Mouse (Mus musculus) CH12.LX (cell line): ENCODE measurements around the gene Ptpn4. TPM values are rescaled to one million over a fixed set of nuclear protein-coding genes. Genes with fewer than 3 reads are reported as not detected.

Source experiments
- DNase-seq: peaks from one replicate; pipeline ENCODE4 v3.0.0-alpha.2; 2013; ENCODE audit errors: extremely low read depth
- H3K27ac ChIP-seq: 2 replicates; pipeline ENCODE4 v1.5.1; 2012; ENCODE audit warnings: low read depth, mild to moderate bottlenecking, control low read depth, moderate library complexity; ENCODE audit not compliant: insufficient read depth
- H3K27me3 ChIP-seq: replicated peaks from 2 replicates; pipeline ENCODE3; 2012; ENCODE audit warnings: inconsistent platforms
- H3K36me3 ChIP-seq, 2 experiments: replicated peaks in 1 of 2; 2 replicates each; pipeline versions ENCODE3 to v1.6.1; 2012; ENCODE audit warnings: inconsistent platforms in 1 of 2, low read length in 1 of 2, mild to moderate bottlenecking in 1 of 2, mixed read lengths in 1 of 2, moderate library complexity in 1 of 2; ENCODE audit not compliant: control insufficient read depth in 1 of 2, insufficient read depth in 1 of 2
- H3K4me1 ChIP-seq, 2 experiments: 2 replicates each; pipeline ENCODE4 v1.6.1; 2012; ENCODE audit warnings: inconsistent platforms in 1 of 2, moderate library complexity in 1 of 2; ENCODE audit not compliant: insufficient read depth in 2 of 2, control insufficient read depth in 1 of 2
- H3K4me2 ChIP-seq: 2 replicates; pipeline ENCODE4 v1.6.1; 2012; ENCODE audit warnings: low read depth, mild to moderate bottlenecking, control low read depth; ENCODE audit not compliant: poor library complexity, insufficient read depth, severe bottlenecking
- H3K4me3 ChIP-seq, 3 experiments: fragments of 150-350 bp in 1 of 3; sonication (generic) in 1 of 3; replicated peaks in 1 of 3; 2 replicates each; pipeline versions ENCODE3 to v1.5.1; 2011 to 2012; ENCODE audit warnings: low read depth in 2 of 3, low read length in 2 of 3, mild to moderate bottlenecking in 2 of 3, moderate library complexity in 2 of 3, control low read depth in 1 of 3, improper control_type of control experiment in 1 of 3, inconsistent platforms in 1 of 3, mixed read lengths in 1 of 3; ENCODE audit not compliant: poor library complexity in 1 of 3
- H3K79me2 ChIP-seq: replicated peaks from 2 replicates; pipeline ENCODE4 v1.6.1; 2012; ENCODE audit warnings: mild to moderate bottlenecking, moderate library complexity; ENCODE audit not compliant: control insufficient read depth, poor library complexity, insufficient read depth, severe bottlenecking; ENCODE audit errors: extremely low read depth
- H3K9ac ChIP-seq: 2 replicates; pipeline ENCODE4 v1.6.1; 2012; ENCODE audit warnings: low read depth, mild to moderate bottlenecking, control low read depth, moderate library complexity; ENCODE audit not compliant: insufficient read depth
- H3K9me3 ChIP-seq: replicated peaks from 2 replicates; pipeline ENCODE3; 2012; ENCODE audit warnings: low read length, inconsistent platforms, mixed read lengths
- CTCF ChIP-seq, 2 experiments: IDR thresholded peaks in 1 of 2; conservative IDR thresholded peaks in 1 of 2; 2 replicates each; pipeline ENCODE4 v1.5.1; 2011 to 2012; ENCODE audit warnings: low read depth in 2 of 2, low read length in 2 of 2, improper control_type of control experiment in 1 of 2, inconsistent platforms in 1 of 2, mild to moderate bottlenecking in 1 of 2, moderate library complexity in 1 of 2
- ELF1 ChIP-seq: IDR thresholded peaks from 2 replicates; pipeline ENCODE4 v1.6.1; 2014; ENCODE audit warnings: low read depth, mild to moderate bottlenecking, inconsistent platforms, low read length, improper control_type of control experiment
- GABPA ChIP-seq: IDR thresholded peaks from 2 replicates; pipeline ENCODE4 v1.6.1; 2012; ENCODE audit warnings: low read depth, low read length, improper control_type of control experiment, inconsistent platforms; ENCODE audit not compliant: insufficient replicate concordance
- HCFC1 ChIP-seq: IDR thresholded peaks from 2 replicates; pipeline ENCODE4 v1.6.1; 2012; ENCODE audit warnings: low read depth, mild to moderate bottlenecking, inconsistent platforms, low read length, improper control_type of control experiment
- IRF4 ChIP-seq: IDR thresholded peaks from 2 replicates; pipeline ENCODE4 v1.6.1; 2014; ENCODE audit warnings: low read depth, mild to moderate bottlenecking, inconsistent platforms, low read length, improper control_type of control experiment
- JUN ChIP-seq: IDR thresholded peaks from 2 replicates; pipeline ENCODE4 v1.6.1; 2011; ENCODE audit warnings: low read depth, mild to moderate bottlenecking, low read length, improper control_type of control experiment, moderate library complexity; ENCODE audit not compliant: insufficient read depth
- JUND ChIP-seq: conservative IDR thresholded peaks from 2 replicates; pipeline ENCODE4 v1.6.1; 2011; ENCODE audit warnings: low read depth, low read length, improper control_type of control experiment
- KAT2A ChIP-seq: IDR thresholded peaks from 2 replicates; pipeline ENCODE4 v1.6.1; 2012; ENCODE audit warnings: low read length, improper control_type of control experiment, inconsistent platforms; ENCODE audit not compliant: insufficient replicate concordance
- MEF2A ChIP-seq: IDR thresholded peaks from 2 replicates; pipeline ENCODE4 v1.6.1; 2014; ENCODE audit warnings: low read depth, mild to moderate bottlenecking, inconsistent platforms, low read length, improper control_type of control experiment, borderline replicate concordance
- PAX5 ChIP-seq: IDR thresholded peaks from 2 replicates; pipeline ENCODE4 v1.6.1; 2012; ENCODE audit warnings: low read length, inconsistent platforms, mixed read lengths
- POLR2A ChIP-seq: IDR thresholded peaks from 2 replicates; pipeline ENCODE4 v1.6.1; 2011; ENCODE audit warnings: low read depth, mild to moderate bottlenecking, improper control_type of control experiment, low read length
- UBTF ChIP-seq: IDR thresholded peaks from 2 replicates; pipeline ENCODE4 v1.6.1; 2012; ENCODE audit warnings: low read depth, mild to moderate bottlenecking, inconsistent platforms, low read length, improper control_type of control experiment, moderate library complexity
- USF1 ChIP-seq: IDR thresholded peaks from 2 replicates; pipeline ENCODE4 v1.6.1; 2014; ENCODE audit warnings: low read depth, mild to moderate bottlenecking, inconsistent platforms, low read length, improper control_type of control experiment
- USF2 ChIP-seq: conservative IDR thresholded peaks from 2 replicates; pipeline ENCODE4 v1.6.1; 2011; ENCODE audit warnings: low read depth, low read length, improper control_type of control experiment
- ZC3H11A ChIP-seq: IDR thresholded peaks from 2 replicates; pipeline ENCODE4 v1.6.1; 2012; ENCODE audit warnings: low read depth, mild to moderate bottlenecking, inconsistent platforms, low read length, improper control_type of control experiment
- ZKSCAN1 ChIP-seq: IDR thresholded peaks from 2 replicates; pipeline ENCODE4 v1.6.1; 2012; ENCODE audit warnings: low read depth, inconsistent platforms, low read length, improper control_type of control experiment, borderline replicate concordance
- ZMIZ1 ChIP-seq: IDR thresholded peaks from 2 replicates; pipeline ENCODE4 v1.6.1; 2012; ENCODE audit warnings: low read depth, mild to moderate bottlenecking, inconsistent platforms, low read length, improper control_type of control experiment
- dilution Hi-C: fragments of 300-500 bp; cut with MboI; formaldehyde crosslinking; loops from 2 replicates; pipeline ENCODE4 v1.14.3; 2020; ENCODE audit warnings: low sequenced_read_pairs; ENCODE audit not compliant: extremely low pct_unique_long_range_greater_than_20kb, extremely low pct_ligation_motif_present
- in situ Hi-C: fragments of 300-500 bp; cut with MboI; formaldehyde crosslinking; loops from 3 replicates; pipeline ENCODE4 v1.14.3; 2019; ENCODE audit warnings: low sequenced_read_pairs, low pct_ligation_motif_present, low pct_unique_long_range_greater_than_20kb, mixed read lengths
- polyA plus RNA-seq: library from polyadenylated mRNA; unstranded; fragments of >175 nt; gene quantifications from 2 replicates; pipeline ENCODE4 v1.2.1, GENCODE M21; 2012; ENCODE audit warnings: low read depth; ENCODE audit not compliant: insufficient read length
- total RNA-seq, 2 experiments: library from RNA; depleted of rRNA; stranded (reverse); fragments of 300-350 nt in 1 of 2; fragments of >200 nt in 1 of 2; gene quantifications; 2 replicates each; pipeline ENCODE4 v1.2.3; 2012 to 2014

The Ptpn4 gene
- total and polyA plus RNA-seq, 3 experiments, result 8.5 to 14.1 (median 8.5) TPM

DNA sequence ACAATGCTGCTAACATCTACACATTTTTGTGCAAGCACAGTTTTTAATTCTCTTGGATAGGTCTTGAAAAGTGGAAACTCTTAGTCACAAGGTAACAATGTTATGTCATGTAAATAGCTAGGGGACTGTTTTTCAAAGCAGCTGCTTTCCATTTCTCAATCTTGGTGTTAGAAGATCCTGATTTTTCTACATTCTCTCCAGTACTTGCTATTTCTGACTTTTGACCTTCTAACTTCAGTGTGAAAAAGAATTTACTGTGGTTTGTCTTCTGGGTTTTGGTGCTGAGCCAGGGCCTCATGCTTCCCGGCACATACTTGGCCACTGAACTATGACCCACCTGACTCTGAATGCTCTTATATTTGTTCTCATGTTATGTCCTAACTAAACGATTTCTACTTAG is 197.4 kb downstream of the Ptpn4 start:
- H3K9ac ChIP-seq, result no peak overlapping the region
- dilution Hi-C loops, result no loop called here
- H3K27me3 ChIP-seq, result no peaks in the 10 kb centered on the region
- no peaks in the 10 kb centered on the region for H3K9me3 ChIP-seq
- TF ChIP-seq PAX5, result no peak
- no peak for TF ChIP-seq USF2
- peak; percentile 30; the same call in 1 of the 2 replicates for TF ChIP-seq JUN
- no peak for TF ChIP-seq ELF1
- no peak for TF ChIP-seq GABPA
- TF ChIP-seq MEF2A, result no peak
- no peak for TF ChIP-seq USF1
- TF ChIP-seq ZKSCAN1, result no peak
- TF ChIP-seq KAT2A, result no peak
- TF ChIP-seq JUND, result peak; percentile 23
- TF ChIP-seq CTCF (conservative IDR thresholded peaks at IDR 0.05 in 1 of 2, IDR thresholded peaks at IDR 0.05 in 1 of 2; ENCODE audit: low read depth in 2 of 2, low read length in 2 of 2), result no peak
- no peak for TF ChIP-seq HCFC1
- no peak for TF ChIP-seq POLR2A
- H3K79me2 ChIP-seq, result no peaks in the 10 kb centered on the region
- H3K4me2 ChIP-seq, result peak overlapping the region; percentile 44; the same call in 1 of the 2 replicates
- H3K27ac ChIP-seq, result no peak overlapping the region
- H3K4me1 ChIP-seq, result 0 out of 4 replicates have a peak, but pooled peaks cover 0 to 6% of the 10 kb centered on the region in 2 experiments
- in situ Hi-C loops, result no loop called here
- no peak overlapping the region for H3K4me3 ChIP-seq
- no peak for DNase-seq
- H3K36me3 ChIP-seq, result peaks cover 4 to 6% of the 10 kb centered on the region in 2 experiments

DNA sequence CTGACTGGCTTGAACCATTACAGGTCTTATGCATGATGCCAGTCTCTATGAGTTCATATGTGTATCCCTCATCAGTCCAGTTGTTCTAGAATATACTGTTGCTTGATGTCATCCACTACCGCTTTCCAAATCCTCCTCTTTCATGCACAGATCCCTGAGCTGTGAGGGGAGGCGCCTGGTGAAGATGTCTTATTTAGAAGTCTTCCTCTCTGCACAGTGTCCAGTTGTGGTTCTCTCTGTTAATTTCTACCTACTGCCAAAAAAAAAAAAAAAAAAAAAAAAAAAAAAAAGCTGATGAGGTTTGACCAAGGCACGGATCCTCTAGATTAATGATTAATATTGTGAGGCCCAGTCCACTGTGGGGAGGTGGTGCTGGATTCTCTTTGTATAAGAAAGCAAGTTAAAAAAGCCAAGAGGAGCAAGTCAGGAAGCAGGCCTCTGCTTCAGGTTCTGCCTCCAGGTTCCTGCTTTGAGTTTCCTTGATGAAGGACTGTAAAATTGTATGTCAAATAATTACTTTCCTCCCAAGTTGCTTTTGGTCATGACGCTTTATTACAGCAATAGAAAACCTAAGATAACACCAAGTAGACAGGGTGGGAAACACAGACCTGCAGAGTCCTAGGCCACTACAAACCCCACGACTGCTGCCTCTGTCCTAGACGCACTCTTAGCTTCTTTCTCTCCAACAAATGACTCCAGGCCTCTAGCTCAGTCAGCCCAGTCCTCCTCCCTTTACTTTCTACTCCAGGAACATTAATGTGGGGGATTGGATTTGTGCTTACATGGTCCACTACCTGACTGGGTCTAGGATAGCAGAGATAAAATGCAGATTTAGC is 200.0 kb downstream of the Ptpn4 start:
- no peaks in the 10 kb centered on the region for H3K27me3 ChIP-seq
- no peak for TF ChIP-seq UBTF
- no peak for TF ChIP-seq ELF1
- no peak for TF ChIP-seq IRF4
- no peak for TF ChIP-seq ZMIZ1
- no peak for TF ChIP-seq ZC3H11A
- TF ChIP-seq JUND, result no peak
- no peak overlapping the region for H3K27ac ChIP-seq
- H3K4me3 ChIP-seq, result no peak overlapping the region
- in situ Hi-C loops, result no loop called here
- dilution Hi-C loops, result no loop called here
- H3K36me3 ChIP-seq, result peaks cover 4 to 5% of the 10 kb centered on the region in 2 experiments
- 0 out of 4 replicates have a peak, but pooled peaks cover 0 to 6% of the 10 kb centered on the region in 2 experiments for H3K4me1 ChIP-seq
- no peak for DNase-seq
- H3K9ac ChIP-seq, result no peak overlapping the region
- no peaks in the 10 kb centered on the region for H3K9me3 ChIP-seq
- H3K79me2 ChIP-seq, result no peaks in the 10 kb centered on the region
- H3K4me2 ChIP-seq, result no peak overlapping the region
